Mouse (Mus musculus) central nervous system, embryonic 14 days (tissue): ENCODE measurements around the gene Ppme1. TPM values are rescaled to one million over a fixed set of nuclear protein-coding genes. Genes with fewer than 3 reads are reported as not detected.

Experiments
- polyA plus RNA-seq: library from polyadenylated mRNA; depleted of rRNA; stranded (reverse); fragments of >200 nt; gene quantifications from 2 replicates; pipeline ENCODE4 v1.2.3, GENCODE M21; 2012; rRNA removed

Ppme1 gene
- 147 and 172 TPM in 2 replicates for polyA plus RNA-seq

DNA sequence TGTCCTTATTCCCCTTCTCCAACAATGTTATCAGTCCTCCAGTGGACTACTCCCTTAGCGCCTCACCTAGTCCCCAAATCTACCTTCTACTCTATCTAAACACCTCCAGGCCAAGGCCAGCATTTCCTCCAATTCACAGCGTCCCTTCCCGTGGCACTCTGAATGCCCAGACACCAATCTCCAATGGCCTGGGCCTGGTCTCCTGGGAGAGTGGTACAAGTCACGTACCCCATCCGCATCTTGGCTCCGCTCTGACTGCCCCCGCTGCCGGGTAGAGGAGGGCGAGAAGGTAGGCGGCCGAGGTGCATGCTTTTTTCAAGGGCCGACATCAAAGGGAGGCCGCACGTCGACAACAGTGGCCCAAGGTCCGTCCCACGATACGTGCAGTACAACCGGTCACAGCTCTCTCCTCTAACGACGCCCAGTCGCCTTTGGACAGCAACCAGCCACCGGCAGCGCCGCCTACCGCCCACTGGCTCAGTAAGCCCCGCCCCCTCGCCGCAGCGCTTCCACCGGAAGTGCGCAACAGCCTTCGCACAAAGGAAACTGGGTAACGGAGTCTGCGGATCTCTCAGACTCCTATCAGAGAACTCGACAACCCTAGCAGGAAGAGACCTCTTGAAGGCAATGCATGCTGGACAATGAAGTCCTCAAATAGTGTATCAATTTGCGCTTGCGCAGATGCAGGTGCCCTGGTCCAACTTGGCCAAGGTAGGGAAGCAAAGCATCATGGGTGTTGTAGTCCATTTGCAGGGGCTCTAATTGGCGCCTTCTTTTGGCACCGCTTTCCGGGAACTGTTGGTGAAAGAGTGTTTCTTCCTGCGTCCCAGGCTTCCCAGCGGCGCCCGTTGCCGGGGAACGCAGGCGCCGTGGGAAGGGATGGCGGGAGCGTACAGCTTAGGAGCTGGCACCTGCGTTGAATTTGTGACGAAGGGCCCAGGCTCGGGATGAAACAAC is at the start of gene Ppme1, which contains the start of gene C2cd3:
Gene Ppme1 (minus strand): TSS at position 813 of the 957 bp plus-strand sequence.
Gene C2cd3 (plus strand): TSS at position 739 of the 957 bp plus-strand sequence.

DNA sequence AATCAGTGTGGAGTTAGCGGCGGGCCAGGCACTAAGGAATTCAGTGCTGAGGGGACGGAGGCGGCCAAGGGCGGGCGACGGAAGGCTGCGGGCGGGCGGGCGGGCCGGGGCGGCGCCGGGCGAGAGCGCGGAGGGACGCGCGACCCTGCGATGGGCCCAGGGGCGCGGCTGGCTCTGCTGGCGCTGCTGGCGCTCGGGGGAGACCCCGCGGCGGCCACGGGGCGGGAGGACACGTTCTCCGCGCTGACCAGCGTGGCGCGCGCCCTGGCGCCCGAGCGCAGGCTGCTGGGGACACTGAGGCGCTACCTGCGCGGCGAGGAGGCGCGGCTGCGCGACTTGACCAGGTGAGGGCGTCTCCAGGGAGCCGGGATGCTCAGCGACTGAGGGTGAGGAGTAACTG is 86.7 kb downstream of the Ppme1 start, which contains the start of gene P4ha3:
Gene P4ha3 (plus strand): TSS at position 138 of the 400 bp plus-strand sequence.

Other genes with a start within 250 kb of the Ppme1 start
- gene Lipt2, start 213.0 kb downstream of the Ppme1 start, polyA plus RNA-seq: 10.7 and 11.5 TPM in 2 replicates
- 2.5 and 3.2 TPM in 2 replicates for gene Kcne3, start 195.8 kb downstream of the Ppme1 start, polyA plus RNA-seq
- gene Pgm2l1, start 144.9 kb downstream of the Ppme1 start, polyA plus RNA-seq: 25.8 and 27.1 TPM in 2 replicates
- gene P4ha3, start 86.8 kb downstream of the Ppme1 start, polyA plus RNA-seq: 8.6 and 23.1 TPM in 2 replicates
- gene C2cd3, start 74 bp downstream of the Ppme1 start, polyA plus RNA-seq: 33.3 and 40.2 TPM in 2 replicates
- 0.04 and 0.07 TPM in 2 replicates for gene Ucp3, start 100.7 kb upstream of the Ppme1 start, polyA plus RNA-seq
- gene Ucp2, start 121.0 kb upstream of the Ppme1 start, polyA plus RNA-seq: 35.7 and 50.4 TPM in 2 replicates
- gene Dnajb13, start 142.7 kb upstream of the Ppme1 start, polyA plus RNA-seq: 4.1 and 4.6 TPM in 2 replicates
- gene Coa4, start 164.8 kb upstream of the Ppme1 start, polyA plus RNA-seq: 12.4 and 13.5 TPM in 2 replicates
- gene Rab6a, start 235.1 kb upstream of the Ppme1 start, polyA plus RNA-seq: 133 and 139 TPM in 2 replicates
- 42.5 and 44.5 TPM in 2 replicates for gene Mrpl48, start 236.0 kb upstream of the Ppme1 start, polyA plus RNA-seq